Mouse (Mus musculus): Measurements from ENCODE around the gene Adgrg4. TPM values are rescaled to one million over a fixed set of nuclear protein-coding genes. Genes with fewer than 3 reads are reported as not detected.

Gene Adgrg4
- polyA plus RNA-seq, 1 experiment from 2014 or later = 0.08 TPM

Other genes starting within 250 kb of the Adgrg4 start
- 143 and 190 TPM in 2 replicates for gene Fhl1, start 138.4 kb upstream of the Adgrg4 start, polyA plus RNA-seq (2015; fragmentation: Nextera tagmentation; extraction: Ambion mirVana)
- 1.6 and 2.2 TPM in 2 replicates for gene Map7d3, start 47.8 kb upstream of the Adgrg4 start, polyA plus RNA-seq (2015; fragmentation: Nextera tagmentation; extraction: Ambion mirVana)
- gene Brs3, start 172.9 kb downstream of the Adgrg4 start, polyA plus RNA-seq (2015; fragmentation: Nextera tagmentation; extraction: Ambion mirVana) = not detected in 2 replicates
- gene Htatsf1, start 183.4 kb downstream of the Adgrg4 start, polyA plus RNA-seq (2015; fragmentation: Nextera tagmentation; extraction: Ambion mirVana) = 47.6 and 53.7 TPM in 2 replicates
- gene Vgll1, start 217.9 kb downstream of the Adgrg4 start, polyA plus RNA-seq (2015; fragmentation: Nextera tagmentation; extraction: Ambion mirVana) = 0.08 TPM in 1 of 2 replicates, not detected in the other

All from stomach, embryonic 16.5 days (tissue).